Mouse (Mus musculus) embryo, embryonic 10 days (tissue): ENCODE measurements around the gene Babam1.

Experiments
- DNase-seq: peaks from one replicate; pipeline ENCODE4 v3.0.0-alpha.2; 2015; ENCODE audit warnings: low spot score

Gene Babam1

GRCm38 (mm10) chr8:71396639-71397305 lies at the start of gene Babam1:
Babam1 (plus strand) TSS chr8:71396861.
- peak; percentile 97 for DNase-seq

DNA sequence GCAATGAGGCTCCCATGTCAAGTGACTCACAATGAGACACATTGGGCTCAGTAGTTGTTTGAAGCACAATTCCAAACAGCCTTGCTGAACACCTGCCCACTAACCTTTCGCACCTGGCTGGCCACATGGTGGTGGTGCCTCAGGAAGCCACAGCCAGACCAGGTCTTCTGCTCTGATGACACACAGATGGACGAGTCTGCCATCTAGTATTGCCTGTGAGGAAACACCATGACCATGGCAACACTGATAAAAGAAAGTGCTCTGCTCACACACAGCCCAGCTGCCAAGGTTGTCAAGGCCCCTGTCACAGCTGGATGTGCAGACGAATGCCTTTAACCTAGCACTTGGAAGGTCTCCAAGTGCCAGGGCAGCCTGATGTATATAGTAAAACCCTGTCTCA lies 45.5 kb upstream of the Babam1 start:
- DNase-seq = no peak

DNA sequence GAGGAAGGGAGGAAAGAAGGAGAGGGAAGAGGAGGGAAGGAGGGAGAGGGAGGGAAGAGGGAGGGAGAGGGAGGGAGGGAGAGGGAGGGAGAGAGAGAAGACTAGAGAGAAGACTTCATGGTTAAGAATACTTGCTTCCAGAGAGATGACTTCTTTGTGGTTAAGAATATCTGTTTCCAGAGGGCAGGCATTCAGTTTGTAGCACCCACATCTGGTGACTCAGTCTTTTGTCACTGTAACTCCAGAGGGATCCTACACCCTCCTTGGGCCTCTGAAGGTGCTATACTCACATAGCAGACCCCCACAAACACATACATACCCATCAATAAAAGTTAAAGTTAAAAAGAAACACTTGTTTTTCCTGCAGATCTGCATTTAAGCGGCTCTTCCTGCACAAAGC lies 45.1 kb upstream of the Babam1 start:
- no peak for DNase-seq

GRCm38 (mm10) chr8:71358026-71358425 lies 38.6 kb upstream of the Babam1 start:
- no peak for DNase-seq

DNA sequence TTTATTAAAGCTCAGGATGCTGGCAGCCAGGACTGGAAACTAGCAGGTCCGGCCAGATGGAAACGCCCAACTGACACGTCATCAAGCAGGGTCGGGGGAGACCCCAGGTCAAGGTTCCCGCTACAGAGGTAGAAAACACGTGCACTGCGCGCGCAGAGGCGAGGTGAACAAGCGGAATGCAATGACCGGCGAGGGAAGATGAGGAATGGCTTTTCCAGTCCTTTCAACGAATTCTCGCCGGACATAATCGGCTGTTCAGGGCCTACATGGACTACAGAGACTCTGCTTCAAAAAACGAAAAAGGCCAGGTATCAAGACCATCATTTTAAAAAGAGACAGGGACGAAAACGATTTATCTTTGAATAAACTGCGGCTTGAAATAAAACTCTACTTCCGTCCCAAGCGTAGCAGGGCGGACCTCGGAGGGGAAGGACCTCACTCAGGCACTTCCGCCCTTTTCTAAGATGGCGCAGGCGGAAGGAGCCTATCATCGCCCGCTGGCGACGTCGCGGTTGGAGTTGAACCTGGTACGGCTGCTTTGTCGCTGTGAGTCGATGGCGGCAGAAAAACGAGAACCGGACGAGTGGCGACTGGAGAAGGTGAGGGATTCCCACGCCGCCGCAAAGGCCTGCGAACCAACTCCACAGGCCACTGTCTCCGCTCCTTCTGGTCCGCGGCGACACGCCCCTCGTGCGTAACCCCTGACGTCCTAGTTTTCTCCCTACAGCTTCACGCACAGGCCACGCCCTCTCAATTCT lies 29.7 kb upstream of the Babam1 start, which contains the start of gene Use1:
Use1 (plus strand) TSS at position 78 of the 758 bp plus-strand sequence.
- DNase-seq = peak; percentile 99

GRCm38 (mm10) chr8:71367529-71368176 lies 29.0 kb upstream of the Babam1 start:
- DNase-seq = no peak

GRCm38 (mm10) chr8:71368366-71368765 lies 28.3 kb upstream of the Babam1 start:
- DNase-seq = no peak

- no peak for DNase-seq
Observed at GRCm38 (mm10) chr8:71369040-71369718, 27.5 kb upstream of the Babam1 start.

DNA sequence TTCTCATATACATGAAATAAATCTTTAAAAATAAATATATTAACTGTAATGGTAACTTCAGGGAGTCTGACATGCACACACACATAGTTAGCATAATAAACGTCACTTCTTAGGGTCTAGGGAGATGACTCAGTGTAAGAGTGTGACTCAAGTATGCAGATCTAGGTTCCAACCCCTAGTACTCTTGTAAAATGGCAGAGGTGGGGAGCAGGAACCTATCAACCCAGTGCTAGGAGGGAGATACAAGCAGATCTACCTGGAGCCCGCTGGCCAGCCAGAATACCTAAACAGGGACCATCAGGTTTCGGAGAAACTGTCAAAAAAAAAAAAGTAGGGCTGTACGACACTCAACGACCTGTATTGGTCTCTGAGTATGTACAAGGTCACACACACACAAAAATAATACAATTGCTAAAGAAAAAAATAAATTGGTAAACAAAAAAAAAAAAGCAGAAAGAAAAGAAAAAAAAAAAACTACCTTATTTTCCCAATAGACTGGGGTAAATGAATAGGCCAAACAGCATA lies 25.9 kb upstream of the Babam1 start:
- DNase-seq = no peak

- DNase-seq = peak; percentile 99
Observed at GRCm38 (mm10) chr8:71371236-71371848, 25.3 kb upstream of the Babam1 start, which contains the start of gene Ocel1. Ocel1 (plus strand) TSS chr8:71371298.

DNA sequence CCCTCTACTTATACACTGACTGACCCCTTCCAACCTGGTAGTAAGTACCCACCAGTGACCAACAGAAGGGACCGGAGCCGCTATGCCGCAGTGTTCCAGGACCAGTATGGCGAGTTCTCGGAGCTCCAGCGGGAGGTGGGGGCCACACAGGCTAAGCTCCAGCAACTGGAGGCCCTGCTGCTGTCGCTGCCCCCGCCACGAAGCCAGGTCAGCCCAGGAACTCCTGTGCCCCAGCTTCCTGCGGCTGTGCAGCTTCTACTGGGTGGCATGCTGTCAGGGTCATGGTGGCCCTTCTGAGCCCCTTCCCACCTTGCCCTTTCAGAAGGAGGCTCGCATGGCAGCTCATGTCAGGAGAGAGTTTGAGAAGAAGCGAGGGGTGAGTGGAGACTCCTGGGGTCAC lies 24.2 kb upstream of the Babam1 start:
- no peak for DNase-seq

DNA sequence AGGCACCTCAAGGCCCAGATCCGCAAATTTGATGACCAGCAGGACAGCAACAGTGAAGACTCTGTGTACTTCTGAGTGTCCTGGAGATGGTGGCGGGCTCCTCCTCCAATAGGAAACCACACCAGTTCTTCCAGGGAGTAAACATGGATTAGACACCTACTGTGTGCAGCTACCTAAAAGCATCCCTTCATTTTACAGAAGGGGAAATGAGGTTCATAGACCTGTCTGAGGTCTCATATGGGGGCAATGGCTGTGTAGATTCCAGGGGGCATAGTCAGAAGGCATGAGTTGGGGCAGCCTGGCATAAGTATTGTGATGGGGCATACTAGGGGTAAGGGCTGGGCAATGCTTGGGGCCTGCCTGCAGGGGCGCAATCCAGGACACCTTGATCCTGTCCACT lies 23.7 kb upstream of the Babam1 start:
- no peak for DNase-seq

- peak; percentile 45 for DNase-seq
Observed at GRCm38 (mm10) chr8:71374616-71375206, 21.9 kb upstream of the Babam1 start.

DNA sequence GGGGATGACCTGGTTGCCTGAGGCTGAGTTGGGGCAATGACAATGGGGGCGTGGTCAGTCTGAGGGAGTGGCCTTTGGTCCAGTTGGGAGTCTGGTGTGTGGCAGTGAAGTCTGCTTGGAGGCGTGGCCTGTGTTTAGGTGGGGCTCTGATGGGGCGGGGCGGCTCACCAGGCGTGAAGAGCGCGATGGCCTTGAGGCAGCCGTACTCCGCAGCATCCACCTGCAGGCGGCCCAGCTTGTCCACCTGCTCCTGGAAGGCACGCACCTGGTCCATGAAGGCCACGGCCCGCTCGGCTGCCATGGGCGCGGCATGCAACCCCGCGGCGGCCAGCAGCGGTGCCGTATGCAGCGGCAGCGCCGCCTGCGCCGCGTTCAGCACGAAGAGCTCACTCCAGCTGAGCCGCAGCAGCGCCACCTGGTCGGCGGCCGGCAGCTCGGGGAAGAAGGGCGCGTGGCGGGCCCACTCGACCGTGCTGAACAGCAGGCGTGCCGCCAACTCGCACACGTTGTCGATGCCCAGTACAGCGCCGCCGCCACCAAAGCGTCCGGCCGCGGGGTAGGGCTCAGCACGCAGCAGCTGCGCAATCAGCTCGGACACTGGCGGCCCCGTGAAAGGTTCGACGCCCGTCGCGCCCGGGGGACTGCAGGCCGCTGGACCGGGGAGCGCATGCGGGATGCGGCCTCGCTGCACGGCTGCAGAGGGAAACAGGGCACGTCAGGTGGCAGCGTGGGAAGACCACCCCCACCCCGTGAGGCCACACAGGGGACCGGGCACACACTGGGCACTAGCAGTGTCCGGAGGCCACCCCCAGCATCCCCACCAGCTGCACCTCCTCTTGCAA lies 20.9 kb upstream of the Babam1 start:
- peak; percentile 85 for DNase-seq

- no peak for DNase-seq
Observed at GRCm38 (mm10) chr8:71376423-71377030, 20.1 kb upstream of the Babam1 start.

DNA sequence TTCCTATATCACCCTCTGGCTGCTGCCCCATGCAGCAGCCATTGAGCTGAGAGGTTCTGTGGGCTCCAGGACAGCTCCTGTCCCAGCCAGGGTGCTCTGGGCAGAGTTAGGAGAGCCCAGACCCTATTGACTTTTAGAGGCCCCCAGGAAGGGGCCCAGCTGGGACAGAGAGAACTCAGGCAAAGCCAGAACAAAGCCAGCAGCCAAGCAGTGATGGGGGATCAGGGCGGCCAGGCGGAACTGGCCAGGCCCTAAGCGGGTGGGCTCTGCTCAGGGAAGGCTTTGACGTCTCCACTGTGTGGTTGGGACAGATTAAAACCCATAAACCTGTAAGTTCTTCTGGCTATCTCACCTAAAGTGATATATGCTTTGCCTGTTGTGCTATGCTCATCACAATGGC lies 17.7 kb upstream of the Babam1 start:
- DNase-seq = no peak

DNA sequence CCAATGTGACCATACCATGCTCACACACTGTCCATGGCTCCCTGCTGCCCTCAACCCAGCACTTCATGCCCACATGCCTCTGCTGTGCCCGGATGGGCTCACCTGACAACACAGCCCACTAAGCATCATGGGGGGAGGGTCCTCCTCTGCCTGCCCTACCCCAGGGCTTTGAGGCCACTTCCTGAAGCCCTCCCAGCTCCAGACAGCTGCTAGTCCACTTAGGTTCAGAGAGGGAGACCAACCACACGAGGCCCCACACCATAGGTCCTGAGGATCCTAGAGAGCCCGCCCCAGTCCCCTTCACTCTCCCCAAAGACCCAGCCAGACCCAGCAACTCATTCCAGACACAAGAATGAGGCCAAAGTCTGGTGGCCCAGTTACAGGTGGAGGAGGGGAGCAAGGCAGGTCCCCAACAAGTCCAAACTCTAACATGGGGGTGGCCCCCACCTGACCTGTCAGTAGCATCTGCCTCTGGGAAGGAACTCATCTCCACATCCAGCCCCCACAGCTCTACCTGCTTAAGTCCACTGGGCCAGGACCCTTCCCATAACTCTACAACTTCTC lies 17.1 kb upstream of the Babam1 start:
- DNase-seq = no peak

- peak; percentile 32 for DNase-seq
Observed at GRCm38 (mm10) chr8:71380178-71381171, 16.2 kb upstream of the Babam1 start.
